Mouse (Mus musculus): ENCODE data around the gene Zfand2a.

Zfand2a gene

DNA sequence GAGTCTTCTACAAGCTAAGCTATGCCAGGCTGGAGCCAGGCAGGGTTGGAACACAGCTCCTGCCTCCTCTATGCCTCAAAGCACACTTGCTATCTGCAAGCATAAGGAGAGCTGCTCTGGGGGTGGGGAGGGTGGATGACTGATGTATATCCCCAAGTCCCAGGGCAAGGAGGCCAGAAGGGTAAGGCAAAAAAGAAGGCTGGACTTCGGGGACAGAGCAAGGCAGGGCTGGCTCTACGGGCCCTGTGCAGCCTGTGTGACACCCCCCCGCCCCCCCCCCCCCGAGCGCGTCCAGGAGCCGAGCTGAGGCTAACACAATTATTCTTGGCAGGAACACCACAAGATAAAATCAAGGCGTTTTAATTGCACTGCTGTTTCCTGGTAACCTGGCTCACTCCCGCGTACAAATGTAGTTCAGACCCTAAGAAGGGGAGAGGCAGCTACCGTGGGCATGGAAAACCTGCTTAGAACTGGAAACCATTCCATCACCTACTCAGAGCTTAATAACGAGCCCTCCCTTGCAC is 54.5 kb downstream of the Zfand2a start:
- DNase-seq = no peak

DNA sequence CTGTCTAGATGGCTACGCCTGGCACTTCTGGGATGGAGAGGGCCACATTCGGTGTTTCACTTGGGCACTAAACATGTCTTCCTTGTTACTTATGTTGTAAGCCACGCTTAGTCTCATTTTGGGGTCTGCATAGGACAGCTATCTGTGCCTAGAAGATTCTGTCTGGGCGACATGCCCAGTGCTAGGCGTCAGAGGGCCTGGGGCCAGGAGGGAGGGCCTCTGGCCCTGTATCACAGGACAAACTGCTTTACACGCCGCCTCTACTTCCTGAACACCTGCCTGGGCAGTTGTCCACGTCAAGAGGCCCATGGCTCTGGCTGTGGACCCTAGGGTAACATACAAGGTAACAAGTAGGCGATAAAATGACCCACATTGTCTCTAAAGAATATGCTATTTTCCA is 56.4 kb downstream of the Zfand2a start:
- DNase-seq = no peak

DNA sequence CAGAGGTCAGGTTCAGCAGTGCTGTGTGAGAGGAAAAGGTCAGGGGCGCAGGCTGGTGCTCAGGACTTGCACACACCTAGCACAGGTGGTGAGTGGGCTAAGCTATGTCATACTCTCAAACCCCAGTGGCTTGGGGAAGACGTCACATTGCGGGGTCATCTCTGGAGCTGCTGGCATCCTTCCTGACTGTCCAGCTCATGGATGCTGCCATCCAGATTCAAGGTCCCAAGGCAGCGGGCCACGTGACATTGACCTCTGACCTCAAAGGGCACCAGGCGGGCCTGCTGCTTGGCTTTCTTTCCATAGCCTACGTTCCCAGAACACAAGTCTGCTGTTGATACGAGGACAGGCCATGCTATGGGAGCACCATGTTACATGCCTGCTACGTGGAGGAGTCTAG is 57.3 kb downstream of the Zfand2a start:
- no peak for DNase-seq

DNA sequence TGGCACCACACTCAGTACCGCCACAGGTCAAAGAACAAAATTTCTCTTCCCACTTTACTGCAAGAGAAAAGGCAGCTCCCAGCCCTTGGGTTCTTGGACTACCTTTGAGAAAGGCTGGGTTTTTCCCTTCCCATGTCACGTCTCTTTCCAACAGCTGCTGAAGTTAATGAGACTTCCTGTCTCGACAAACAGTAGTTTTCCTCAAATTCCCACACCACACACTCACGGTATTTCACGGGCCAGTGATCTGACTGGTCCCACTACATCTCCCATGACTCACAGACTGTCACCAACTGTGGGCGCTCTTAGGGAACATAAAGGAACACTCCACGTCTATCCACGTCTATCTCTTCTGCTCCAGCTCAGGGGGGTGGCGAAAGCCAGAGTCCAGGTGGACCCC is 59.2 kb downstream of the Zfand2a start:
- no peak for DNase-seq

DNA sequence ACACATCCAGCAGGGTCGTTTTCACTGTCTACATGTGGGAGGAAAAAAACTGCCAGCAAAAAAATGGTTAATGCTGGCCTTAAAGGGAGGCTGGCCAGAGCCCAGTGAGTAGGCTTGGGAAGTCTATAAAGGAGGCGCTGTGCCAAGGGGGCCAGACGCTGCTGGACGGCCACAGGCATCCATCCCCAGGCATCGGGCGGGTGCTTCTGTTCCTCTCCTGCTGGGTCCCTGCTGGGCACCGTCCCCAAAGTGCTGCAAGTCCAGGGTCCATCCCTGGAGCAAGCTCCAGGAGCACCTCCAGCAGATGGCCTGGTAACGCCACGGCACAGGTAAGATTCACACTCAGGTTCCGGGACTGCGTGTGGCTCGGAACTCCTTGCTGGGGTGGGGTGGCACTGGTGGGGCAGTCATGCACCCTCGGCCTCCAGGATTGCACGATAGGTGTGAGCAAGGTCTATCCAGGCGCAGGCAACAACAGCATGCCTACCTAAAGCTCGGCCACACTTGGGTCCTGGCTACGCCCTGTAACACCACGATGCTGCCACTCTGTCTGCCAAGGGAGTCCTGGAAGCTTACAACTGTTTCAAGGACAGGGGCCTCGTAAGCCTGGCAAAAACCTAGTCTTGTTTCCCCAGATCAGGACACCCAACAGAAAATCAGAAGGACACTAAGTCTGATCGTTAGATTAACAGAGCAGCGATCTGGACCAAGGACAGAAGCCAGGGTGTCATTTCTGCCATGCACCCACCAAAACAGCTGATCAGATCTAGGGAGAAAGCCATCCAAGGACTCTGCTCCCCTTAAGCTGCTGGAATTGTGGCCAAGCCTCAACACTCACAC is 61.1 kb downstream of the Zfand2a start, which contains the start of gene Gper1:
Gper1 (plus strand) TSS at position 126 of the 840 bp plus-strand sequence.
- DNase-seq = no peak

Measured in right cerebral cortex, postnatal 25 days (tissue).